Mouse (Mus musculus): ENCODE results near the gene B4galnt4.
"Not testable (repeated sequence)": the region's sequence is repeated elsewhere in the genome, so short reads cannot be mapped to it uniquely, and the experiment has no call there.

The B4galnt4 gene

DNA sequence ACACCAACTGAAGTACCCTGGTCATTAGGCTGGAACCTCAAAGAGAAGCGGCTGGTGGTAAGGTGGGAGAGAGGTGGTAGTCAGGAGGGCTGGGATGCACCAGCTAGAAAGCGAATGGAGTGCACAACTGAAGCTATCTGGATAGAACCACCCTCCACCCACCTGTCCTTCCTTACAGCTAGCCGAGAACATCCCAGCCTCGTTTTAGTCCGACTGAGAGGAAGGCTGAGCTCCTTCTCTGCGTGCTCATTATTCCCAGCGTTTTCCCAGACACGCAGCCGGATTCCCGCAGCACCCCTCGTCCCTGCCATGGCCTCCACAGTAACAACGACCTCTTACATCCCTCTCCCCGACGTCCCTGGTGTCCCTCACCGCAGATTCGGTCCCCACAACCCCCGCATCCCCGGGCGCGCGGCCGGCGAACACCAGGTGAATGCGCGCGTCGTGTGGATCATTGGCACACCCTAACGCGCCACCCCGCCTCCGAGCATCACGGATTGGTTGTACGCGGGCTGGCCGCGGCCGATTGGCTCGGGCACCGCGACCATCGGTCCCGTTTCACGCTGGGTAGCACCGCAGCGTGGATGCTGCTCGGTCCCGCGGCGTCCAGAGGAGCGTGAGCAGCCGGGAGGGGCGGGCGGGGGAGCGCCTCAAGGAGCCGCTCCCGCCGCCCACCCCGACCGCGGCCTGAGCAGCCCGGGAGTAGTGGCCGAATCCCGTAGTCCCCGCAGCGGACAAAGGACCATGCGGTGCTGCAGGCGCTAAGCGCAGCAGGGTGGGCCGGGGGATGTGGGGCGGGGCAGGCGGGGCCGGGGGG, at the start of gene B4galnt4:
Gene B4galnt4 (plus strand): TSS at position 679 of the 817 bp plus-strand sequence.
- DNase-seq (ENCODE audit: low spot score) = peak; percentile 92

DNA sequence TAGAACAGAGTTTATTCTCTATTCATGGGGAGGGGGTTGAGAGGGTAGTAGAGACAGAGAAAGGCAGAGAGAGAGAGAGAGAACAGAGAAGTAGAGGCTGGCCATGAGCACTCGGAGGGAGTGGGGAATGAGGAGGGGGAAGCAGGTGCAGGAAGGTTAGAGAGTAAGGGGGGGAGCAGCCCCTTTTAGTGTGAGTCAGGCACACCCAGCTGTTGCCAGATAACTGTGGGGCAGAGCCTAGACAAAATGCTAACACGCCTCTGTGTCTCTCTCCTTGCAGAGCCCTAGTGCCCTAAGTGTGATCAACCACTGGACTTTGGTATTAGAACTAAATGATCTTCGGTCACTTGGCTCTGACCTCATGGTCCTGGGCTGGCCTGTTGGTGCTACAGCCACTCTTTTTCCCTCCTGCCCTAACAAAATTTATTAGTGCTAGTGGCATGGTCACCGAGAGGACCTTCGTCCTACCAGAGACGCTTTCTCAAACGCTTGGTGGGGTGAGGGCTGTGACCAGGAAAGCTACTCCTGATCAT, 49.6 kb upstream of the B4galnt4 start:
- no peak for DNase-seq (ENCODE audit: low spot score)

- no peak for DNase-seq (ENCODE audit: low spot score)
Measured at GRCm38 (mm10) chr7:141016707-141017697, 43.9 kb upstream of the B4galnt4 start.

GRCm38 (mm10) chr7:141017824-141018223, 43.1 kb upstream of the B4galnt4 start, which contains the start of gene Ifitm6:
Ifitm6 (minus strand) TSS chr7:141017924.
- not testable (repeated sequence) for DNase-seq (ENCODE audit: low spot score)

DNA sequence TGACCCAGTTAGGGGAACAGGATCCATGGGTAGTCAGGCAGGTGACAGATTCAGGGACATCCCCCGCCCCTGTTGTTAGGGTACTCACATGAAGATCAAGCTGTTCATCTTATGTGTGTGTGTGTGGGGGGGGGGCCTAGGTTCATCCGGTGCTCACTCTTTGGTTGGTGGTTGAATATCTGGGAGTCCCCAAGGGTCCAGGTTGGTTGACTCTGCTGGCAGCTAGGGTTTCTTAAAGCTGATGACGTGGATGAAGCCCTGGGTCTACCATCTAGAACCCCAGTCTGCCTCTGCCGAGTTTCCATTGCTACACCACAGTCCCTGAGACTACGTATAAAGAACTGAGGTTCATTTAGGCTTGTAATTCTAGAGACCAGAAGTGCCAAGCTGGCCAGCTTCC, 41.9 kb upstream of the B4galnt4 start:
- DNase-seq (ENCODE audit: low spot score) = no peak

- DNase-seq (ENCODE audit: low spot score) = no peak
Measured at GRCm38 (mm10) chr7:141021489-141022449, 39.1 kb upstream of the B4galnt4 start.

- peak; percentile 76 for DNase-seq (ENCODE audit: low spot score)
Measured at GRCm38 (mm10) chr7:141024865-141025838, 35.8 kb upstream of the B4galnt4 start.

DNA sequence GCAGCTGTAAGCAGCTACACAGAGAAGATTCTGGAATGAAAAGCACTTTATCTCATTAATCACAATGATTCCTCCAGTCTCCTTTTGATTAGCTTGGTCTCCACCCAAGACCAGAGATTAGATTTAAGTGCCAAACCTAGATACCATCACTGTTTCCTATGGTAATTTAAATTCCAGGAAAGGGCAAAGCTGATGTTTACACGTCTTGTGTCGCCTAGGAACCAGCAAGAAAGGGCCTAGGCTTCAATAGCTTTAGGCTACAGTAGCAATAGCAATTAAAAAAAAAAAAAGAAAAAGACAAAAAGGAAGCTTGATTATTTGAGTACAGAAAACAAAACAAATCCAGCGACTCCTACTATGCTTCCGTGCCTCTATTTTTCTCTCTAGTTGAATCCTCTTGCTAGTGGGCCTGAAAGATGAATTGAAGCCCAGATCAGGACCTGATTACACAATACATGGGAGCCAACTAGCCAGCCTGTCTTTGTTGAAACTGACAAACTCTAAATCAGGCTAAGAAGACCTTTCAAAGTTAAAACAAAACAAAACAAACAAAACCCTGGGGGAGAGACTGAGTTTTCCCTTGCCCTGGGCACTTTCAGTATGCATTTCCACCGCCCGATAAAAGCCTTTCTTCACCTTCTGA, 34.7 kb upstream of the B4galnt4 start:
- DNase-seq (ENCODE audit: low spot score) = peak; percentile 49

GRCm38 (mm10) chr7:141026740-141027098, 34.2 kb upstream of the B4galnt4 start:
- DNase-seq (ENCODE audit: low spot score) = peak; percentile 27

- no peak for DNase-seq (ENCODE audit: low spot score)
Measured at GRCm38 (mm10) chr7:141028831-141029230, 32.1 kb upstream of the B4galnt4 start, which contains the start of gene Gm17387. Gm17387 (plus strand) TSS chr7:141029131.

DNA sequence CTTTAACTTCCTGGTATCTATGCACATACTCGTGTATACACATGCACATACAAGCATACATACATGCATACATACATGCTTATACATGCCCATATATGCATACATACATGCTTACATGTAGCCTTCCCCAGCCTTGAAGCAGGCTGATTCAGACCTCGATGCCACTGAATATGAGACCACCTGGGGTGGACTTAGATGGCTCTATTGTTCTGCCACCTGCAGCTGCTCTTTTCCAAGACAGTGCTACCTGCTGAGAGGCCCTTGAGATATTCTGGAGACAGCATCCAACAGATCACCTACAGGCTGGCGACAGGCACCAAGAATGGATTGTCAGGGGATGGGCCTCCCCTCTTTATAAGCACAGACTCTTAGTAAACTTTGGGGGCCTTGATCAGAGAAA, 30.5 kb upstream of the B4galnt4 start:
- DNase-seq (ENCODE audit: low spot score) = no peak

GRCm38 (mm10) chr7:141032458-141033167, 28.3 kb upstream of the B4galnt4 start:
- DNase-seq (ENCODE audit: low spot score) = no peak

GRCm38 (mm10) chr7:141036624-141037023, 24.3 kb upstream of the B4galnt4 start:
- DNase-seq (ENCODE audit: low spot score) = not testable (repeated sequence)

DNA sequence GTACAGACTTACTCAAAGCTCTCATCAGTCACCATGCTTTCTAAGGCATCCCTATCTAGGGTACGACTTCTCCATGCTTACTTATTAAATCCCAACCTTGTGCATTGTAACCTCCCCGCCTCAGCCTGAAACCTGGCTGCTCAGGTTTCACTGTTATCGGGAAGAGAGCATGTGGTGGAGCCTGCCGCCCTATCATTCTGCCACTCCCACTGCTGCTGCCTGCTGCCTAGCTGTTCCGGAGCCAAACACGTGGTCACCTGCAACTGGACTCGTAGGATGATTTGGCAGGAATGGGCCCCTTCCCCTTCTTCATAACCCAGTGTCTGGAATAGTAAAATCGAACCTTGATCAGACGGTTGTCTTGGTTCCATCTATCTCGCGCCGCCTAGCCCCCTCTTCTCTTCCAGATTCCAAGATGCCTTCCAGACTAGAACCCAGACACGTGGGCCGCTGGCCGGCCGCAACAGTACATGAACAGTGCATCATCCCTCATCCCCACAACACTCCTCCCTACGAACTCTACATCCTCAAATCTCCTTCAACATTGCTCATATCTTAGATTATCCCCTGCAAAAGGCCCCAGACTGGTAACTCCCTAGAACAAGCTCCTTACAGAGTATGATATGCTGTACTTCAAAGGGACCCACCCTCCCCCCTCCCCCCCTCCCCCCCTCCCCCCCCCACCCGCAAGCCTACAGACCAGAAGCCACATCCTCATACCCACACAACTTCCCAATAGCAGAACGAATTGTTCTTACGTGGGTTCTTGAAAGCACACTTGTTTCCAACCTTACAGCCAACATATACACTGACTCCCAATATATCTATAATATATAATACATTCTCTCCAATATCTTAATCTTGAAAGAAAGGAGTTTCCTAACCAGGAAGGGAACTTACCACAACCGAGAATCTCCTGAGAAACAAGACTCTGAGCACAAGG, 22.5 kb upstream of the B4galnt4 start:
- no peak for DNase-seq (ENCODE audit: low spot score)

DNA sequence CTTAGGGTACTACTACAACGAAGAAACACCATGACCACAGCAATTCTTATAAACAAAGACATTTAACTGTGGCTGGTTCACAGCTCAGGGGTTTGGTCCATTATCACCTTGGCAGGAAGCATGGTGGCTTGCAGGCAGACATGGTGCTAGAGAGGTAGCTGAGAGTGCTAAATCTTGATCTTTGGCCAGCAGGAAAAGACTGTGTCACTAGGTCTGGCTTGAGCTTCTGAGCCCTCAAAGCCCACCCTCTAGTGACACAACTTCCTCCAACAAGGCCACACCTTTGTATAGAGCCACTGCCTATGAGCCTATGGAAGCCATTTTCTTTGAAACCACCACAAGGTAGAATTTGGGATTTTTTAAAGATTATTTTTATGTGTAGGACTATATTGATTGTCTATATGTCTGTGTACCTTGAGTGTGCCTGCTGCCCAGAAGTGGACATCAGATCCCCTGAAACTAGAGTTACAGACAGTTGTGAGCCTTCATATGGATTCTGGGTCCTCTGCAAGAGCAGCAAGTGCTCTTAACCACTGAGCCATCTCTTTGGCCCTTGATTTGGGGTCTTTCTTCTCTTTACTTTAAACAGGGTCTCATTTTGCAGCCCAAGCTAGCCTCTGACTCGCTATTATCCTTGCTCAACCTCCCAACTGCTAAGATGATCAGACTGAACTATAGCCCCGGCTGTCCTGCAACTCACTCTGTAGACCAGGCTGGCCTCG, 21.4 kb upstream of the B4galnt4 start:
- DNase-seq (ENCODE audit: low spot score) = no peak

DNA sequence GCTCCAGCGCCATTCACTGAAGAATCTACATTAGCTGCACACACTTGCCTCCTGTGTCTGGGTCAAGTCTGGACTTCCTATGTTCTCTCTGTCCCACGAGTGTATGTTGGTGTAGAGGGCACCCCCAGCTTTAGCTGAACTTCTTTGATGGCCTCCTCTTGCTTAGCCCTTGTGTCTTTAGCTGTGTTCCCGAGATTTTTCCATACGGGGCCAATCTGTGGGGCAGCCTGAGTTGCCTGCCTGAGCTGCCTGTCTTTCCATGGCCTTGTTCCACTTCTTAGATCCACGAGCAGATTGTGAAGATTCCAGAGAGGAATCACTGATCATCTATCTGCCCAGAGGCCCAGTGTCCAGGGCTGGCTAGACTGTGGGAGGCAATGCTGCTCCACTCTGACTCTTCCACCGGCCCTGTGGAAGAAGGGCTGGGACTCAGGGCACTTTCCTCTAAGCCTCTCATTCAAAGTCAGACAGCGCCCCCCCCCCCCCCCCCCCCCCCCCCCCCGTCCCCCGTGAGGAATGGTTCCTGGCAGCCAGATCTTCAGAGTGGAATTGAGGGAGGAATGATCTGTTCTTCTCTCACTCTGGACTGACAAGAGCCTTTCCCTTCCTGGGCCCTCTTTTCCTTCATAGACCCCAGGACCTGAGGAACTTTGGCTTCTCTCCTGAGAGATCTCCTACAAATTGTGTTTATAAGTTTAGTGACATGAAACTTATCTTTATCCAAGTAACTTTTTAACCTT, 19.9 kb upstream of the B4galnt4 start:
- DNase-seq (ENCODE audit: low spot score) = peak; percentile 37
